Mouse (Mus musculus): Measurements from ENCODE around the gene Rex1bd.

GRCm38 (mm10) chr8:70535701-70536100 lies 29.1 kb upstream of the Rex1bd start:
- no peak for TF ChIP-seq POLR2A (IDR thresholded peaks at IDR 0.05; ENCODE audit: low read depth, low read length)
- TF ChIP-seq CTCF (IDR thresholded peaks at IDR 0.05; ENCODE audit: extremely low read depth, insufficient read depth, insufficient read length, insufficient replicate concordance) = no peak
